Mouse (Mus musculus): ENCODE measurements around the gene Ttll8.

Gene Ttll8

GRCm38 (mm10) chr15:88860781-88861180, 93.4 kb downstream of the Ttll8 start:
- in situ Hi-C loops (cut with MboI) = no loop called here

GRCm38 (mm10) chr15:88859206-88859970, 94.8 kb downstream of the Ttll8 start:
- in situ Hi-C loops (cut with MboI) = no loop called here

GRCm38 (mm10) chr15:88858707-88859106, 95.5 kb downstream of the Ttll8 start:
- in situ Hi-C loops (cut with MboI) = no loop called here

- in situ Hi-C loops (cut with MboI) = no loop called here
Observed at GRCm38 (mm10) chr15:88858141-88858541, 96.1 kb downstream of the Ttll8 start.

GRCm38 (mm10) chr15:88857361-88857760, 96.9 kb downstream of the Ttll8 start:
- in situ Hi-C loops (cut with MboI) = no loop called here

GRCm38 (mm10) chr15:88856613-88857012, 97.6 kb downstream of the Ttll8 start:
- in situ Hi-C loops (cut with MboI) = no loop called here

- in situ Hi-C loops (cut with MboI) = no loop called here
Observed at GRCm38 (mm10) chr15:88855896-88856417, 98.3 kb downstream of the Ttll8 start.

- in situ Hi-C loops (cut with MboI) = no loop called here
Observed at GRCm38 (mm10) chr15:88854969-88855830, 99.0 kb downstream of the Ttll8 start.

GRCm38 (mm10) chr15:88854119-88854968, 99.9 kb downstream of the Ttll8 start:
- in situ Hi-C loops (cut with MboI) = no loop called here

- in situ Hi-C loops (cut with MboI) = no loop called here
Observed at GRCm38 (mm10) chr15:88853106-88853505, 101.1 kb downstream of the Ttll8 start.

GRCm38 (mm10) chr15:88851507-88852149, 102.6 kb downstream of the Ttll8 start:
- in situ Hi-C loops (cut with MboI) = no loop called here

GRCm38 (mm10) chr15:88851076-88851475, 103.1 kb downstream of the Ttll8 start:
- in situ Hi-C loops (cut with MboI) = no loop called here

GRCm38 (mm10) chr15:88850146-88850826, 103.9 kb downstream of the Ttll8 start:
- in situ Hi-C loops (cut with MboI) = no loop called here

- in situ Hi-C loops (cut with MboI) = no loop called here
Observed at GRCm38 (mm10) chr15:88849621-88850020, 104.6 kb downstream of the Ttll8 start.

- in situ Hi-C loops (cut with MboI) = no loop called here
Observed at GRCm38 (mm10) chr15:88848661-88849060, 105.6 kb downstream of the Ttll8 start.

- in situ Hi-C loops (cut with MboI) = no loop called here
Observed at GRCm38 (mm10) chr15:88844966-88845365, 109.3 kb downstream of the Ttll8 start.

- in situ Hi-C loops (cut with MboI) = no loop called here
Observed at GRCm38 (mm10) chr15:88843486-88844097, 110.6 kb downstream of the Ttll8 start.

- in situ Hi-C loops (cut with MboI) = no loop called here
Observed at GRCm38 (mm10) chr15:88842300-88842673, 111.9 kb downstream of the Ttll8 start.

GRCm38 (mm10) chr15:88841580-88842299, 112.5 kb downstream of the Ttll8 start:
- in situ Hi-C loops (cut with MboI) = no loop called here

GRCm38 (mm10) chr15:88841160-88841559, 113.1 kb downstream of the Ttll8 start:
- in situ Hi-C loops (cut with MboI) = no loop called here
